Mouse (Mus musculus) intestine, embryonic 16.5 days (tissue): ENCODE data around the gene Lingo2. TPM values are rescaled to one million over a fixed set of nuclear protein-coding genes. Genes with fewer than 3 reads are reported as not detected.

Experiments
- ATAC-seq: fragments of 200-750 bp; cut with Nextera tagmentation; 2 replicates; pipeline ENCODE4 v1.8.0; 2017; ENCODE audit warnings: moderate TSS enrichment, moderate library complexity
- H3K27ac ChIP-seq: fragments of 300-500 bp; sonication (generic); 2 replicates; pipeline ENCODE4 v1.5.1; 2014; ENCODE audit warnings: mild to moderate bottlenecking, low read length
- H3K27me3 ChIP-seq: fragments of 300-500 bp; sonication (generic); replicated peaks from 2 replicates; pipeline ENCODE4 v1.6.1; 2014; ENCODE audit warnings: low read length, control low read depth, mixed read lengths; ENCODE audit not compliant: control insufficient read depth, insufficient read depth
- H3K36me3 ChIP-seq: fragments of 300-500 bp; sonication (generic); 2 replicates; pipeline ENCODE4 v1.6.1; 2014; ENCODE audit warnings: low read length, control low read depth; ENCODE audit not compliant: control insufficient read depth, insufficient read depth
- H3K4me1 ChIP-seq: fragments of 300-500 bp; sonication (generic); 2 replicates; pipeline ENCODE4 v1.6.1; 2014; ENCODE audit warnings: low read length, control low read depth, mixed read lengths; ENCODE audit not compliant: control insufficient read depth, insufficient read depth
- H3K4me2 ChIP-seq: fragments of 300-500 bp; sonication (generic); 2 replicates; pipeline ENCODE4 v1.6.1; 2014; ENCODE audit warnings: low read depth, low read length, control low read depth
- H3K4me3 ChIP-seq: fragments of 300-500 bp; sonication (generic); 2 replicates; pipeline ENCODE4 v1.5.1; 2014; ENCODE audit warnings: mild to moderate bottlenecking, low read length
- H3K9ac ChIP-seq: fragments of 300-500 bp; sonication (generic); 2 replicates; pipeline ENCODE4 v1.6.1; 2014; ENCODE audit warnings: low read depth, low read length
- H3K9me3 ChIP-seq: fragments of 300-500 bp; sonication (generic); 2 replicates; pipeline ENCODE4 v1.6.1; 2016; ENCODE audit warnings: low read length, control low read depth; ENCODE audit not compliant: control insufficient read depth
- WGBS: fragments of 180-500 bp; shearing (Covaris S2); extraction: QIAGEN DNeasy Blood & Tissue Kit; methylation state at CpG from one replicate; pipeline ENCODE4 v1.1.7; 2014; 5-methylcytosine and 5-hydroxymethylcytosine counted together
- polyA plus RNA-seq: library from polyadenylated mRNA; unstranded; fragments of >200 nt; fragmentation: Nextera tagmentation; extraction: Ambion mirVana; gene quantifications from 2 replicates; pipeline ENCODE4 v1.2.1, GENCODE M21; 2015

Gene Lingo2
- 0.65 and 0.80 TPM in 2 replicates for polyA plus RNA-seq

GRCm38 (mm10) chr4:36951150-36951954 lies at the start of gene Lingo2:
Lingo2 (minus strand) TSS chr4:36951747.
- whole genome bisulfite sequencing: under 1% methylated on average over 55 of the region's 61 CpGs
- Histone ChIP-seq H3K4me1 (peaks cover 14% of the 10 kb centered on the region), H3K4me2 (peak within 1 kb of the TSS; percentile 82), H3K9ac (peak within 1 kb of the TSS; percentile 19; the same call in 1 of the 2 replicates), H3K4me3 (peak within 1 kb of the TSS; percentile 56), H3K27ac (no peak within 1 kb of the TSS), H3K9me3 (no peaks in the 10 kb centered on the region), H3K36me3 (no peaks in the 10 kb centered on the region), H3K27me3 (peaks cover 44% of the 10 kb centered on the region)
- peak; percentile 57 for ATAC-seq

DNA sequence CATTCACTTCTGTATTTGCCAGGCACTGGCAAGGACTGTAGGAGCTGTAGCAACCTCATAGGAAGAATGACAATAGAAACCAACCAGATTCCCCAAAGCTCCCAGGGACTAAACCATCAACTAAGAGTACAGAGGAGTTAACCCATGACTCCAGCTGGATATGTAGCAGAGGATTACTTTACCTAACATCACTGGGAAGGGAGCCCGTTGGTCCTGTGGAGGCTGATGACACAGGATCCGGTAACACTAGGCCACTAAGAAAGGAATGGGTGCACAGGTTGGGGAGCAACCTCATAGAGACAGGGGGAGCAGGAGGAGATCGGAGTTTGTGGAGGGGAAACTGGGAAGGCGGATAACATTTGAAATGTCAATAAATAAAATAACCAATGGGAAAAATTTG lies 21.8 kb upstream of the Lingo2 start:
- Histone ChIP-seq H3K4me1 (no peaks in the 10 kb centered on the region), H3K4me2 (no peak overlapping the region), H3K27ac (no peak overlapping the region), H3K36me3 (no peaks in the 10 kb centered on the region), H3K9ac (no peak overlapping the region), H3K9me3 (no peaks in the 10 kb centered on the region), H3K4me3 (no peak overlapping the region), H3K27me3 (no peaks in the 10 kb centered on the region)
- no peak for ATAC-seq
- WGBS: 87% methylated on average over 4 of the region's 4 CpGs

DNA sequence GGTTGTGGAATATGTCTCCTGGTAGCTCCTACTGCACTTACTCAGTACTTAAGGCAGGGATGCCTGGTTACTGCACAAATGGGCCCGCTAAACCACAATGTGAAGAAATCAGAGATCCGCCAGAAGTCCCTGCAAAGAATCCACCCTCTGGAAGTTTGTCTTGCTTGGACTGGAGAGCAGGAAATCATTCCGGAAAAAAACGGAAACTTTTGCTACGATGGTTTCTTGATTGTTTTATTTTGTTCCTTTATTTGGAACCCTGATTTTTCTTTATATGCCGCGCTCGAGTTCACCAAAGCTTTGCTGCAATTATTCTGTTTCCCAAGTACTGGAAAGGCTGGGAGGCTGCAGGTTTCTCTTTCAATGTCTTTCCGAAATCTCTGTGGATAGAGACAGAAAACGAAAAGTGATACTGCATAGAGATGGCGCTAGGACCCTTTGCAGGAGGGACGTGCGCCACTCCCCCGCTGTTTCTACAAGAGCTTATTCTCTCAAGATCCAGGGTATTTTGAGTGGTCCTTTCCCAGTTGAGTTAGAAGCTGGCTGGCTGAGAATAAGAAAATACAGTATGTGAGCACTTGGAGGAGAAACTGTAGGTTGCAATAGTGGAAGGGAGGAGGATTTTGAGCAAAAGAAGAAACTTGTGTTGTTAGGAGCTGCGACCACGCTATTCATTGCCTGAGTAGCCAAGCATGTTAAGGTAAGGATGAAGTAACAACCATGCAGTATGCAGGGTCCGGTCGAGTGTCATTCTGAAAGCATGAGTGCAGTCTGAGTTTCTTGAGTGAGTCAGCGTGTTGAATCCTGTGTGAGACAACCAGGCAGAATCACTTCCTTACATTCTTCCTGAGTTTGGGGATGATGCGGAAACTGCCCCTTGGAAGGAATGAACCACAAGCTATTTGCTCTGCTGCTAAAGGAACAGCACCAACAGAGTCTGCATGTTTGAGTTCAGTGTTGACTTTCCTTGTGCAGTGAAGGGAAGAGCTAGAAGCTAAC lies 1.2 kb upstream of the Lingo2 start:
- no peaks in the 10 kb centered on the region for H3K9me3 ChIP-seq
- peak overlapping the region; percentile 56 for H3K4me3 ChIP-seq
- H3K4me1 ChIP-seq: peaks cover 14% of the 10 kb centered on the region
- H3K4me2 ChIP-seq: peak overlapping the region; percentile 82
- peaks cover 44% of the 10 kb centered on the region for H3K27me3 ChIP-seq
- no peaks in the 10 kb centered on the region for H3K36me3 ChIP-seq
- WGBS: 11% methylated on average over 20 of the region's 20 CpGs
- H3K9ac ChIP-seq: no peak overlapping the region
- no peak overlapping the region for H3K27ac ChIP-seq
- no peak for ATAC-seq

GRCm38 (mm10) chr4:36951955-36952215 lies 338 bp upstream of the Lingo2 start:
- WGBS: 1% methylated on average over 7 of the region's 7 CpGs
- peak overlapping the region; percentile 56 for H3K4me3 ChIP-seq
- H3K27me3 ChIP-seq: peaks cover 44% of the 10 kb centered on the region
- peaks cover 14% of the 10 kb centered on the region for H3K4me1 ChIP-seq
- peak overlapping the region; percentile 82 for H3K4me2 ChIP-seq
- no peak overlapping the region for H3K27ac ChIP-seq
- no peaks in the 10 kb centered on the region for H3K36me3 ChIP-seq
- H3K9me3 ChIP-seq: no peaks in the 10 kb centered on the region
- ATAC-seq: no peak
- H3K9ac ChIP-seq: no peak overlapping the region

GRCm38 (mm10) chr4:36950790-36951149 lies 777 bp downstream of the Lingo2 start:
- Histone ChIP-seq H3K4me1 (peaks cover 14% of the 10 kb centered on the region), H3K9ac (no peak overlapping the region), H3K9me3 (no peaks in the 10 kb centered on the region), H3K4me3 (peak overlapping the region; percentile 56), H3K36me3 (no peaks in the 10 kb centered on the region), H3K4me2 (peak overlapping the region; percentile 82), H3K27me3 (peaks cover 44% of the 10 kb centered on the region), H3K27ac (no peak overlapping the region)
- 2% methylated on average over 11 of the region's 11 CpGs for WGBS
- ATAC-seq: peak; percentile 51; the same call in 1 of the 2 replicates

DNA sequence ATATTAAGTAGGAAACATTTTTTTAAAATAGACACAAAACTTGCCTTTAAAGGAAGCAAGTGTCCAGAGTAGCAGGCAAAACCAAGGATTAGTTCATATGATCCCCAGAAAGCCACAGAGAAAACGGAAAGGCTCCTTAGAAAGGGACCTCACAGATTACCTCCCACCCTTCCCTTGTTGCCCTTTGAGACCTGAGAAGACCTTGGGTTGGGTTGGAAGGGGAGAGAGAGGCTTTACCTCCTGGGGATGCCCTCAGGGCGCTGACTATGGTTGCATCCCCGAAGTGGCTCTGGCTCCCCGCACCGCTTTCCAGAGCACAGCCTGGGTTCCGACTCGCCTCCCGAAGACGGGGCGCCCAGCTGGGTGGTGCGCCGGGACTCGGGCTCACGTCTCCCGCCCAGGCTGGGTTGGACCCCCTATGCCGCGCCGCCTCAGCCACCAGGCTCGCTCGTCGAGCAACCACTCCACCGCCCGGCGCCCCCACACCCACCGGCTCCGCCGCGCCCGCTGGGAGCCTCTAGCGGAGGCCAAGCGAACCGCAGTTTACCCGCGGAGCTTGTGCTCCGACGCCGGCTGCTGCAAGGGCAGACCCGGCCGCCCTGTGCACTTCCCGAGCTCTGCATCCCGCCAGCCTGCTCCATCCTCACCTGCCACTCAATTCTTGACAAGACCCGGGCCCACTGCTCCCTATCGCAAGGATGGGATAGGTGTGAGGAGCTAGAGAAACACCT lies 1.4 kb downstream of the Lingo2 start:
- Histone ChIP-seq H3K27ac (no peak overlapping the region), H3K4me2 (peak overlapping the region; percentile 82), H3K4me1 (peaks cover 14% of the 10 kb centered on the region), H3K9me3 (no peaks in the 10 kb centered on the region), H3K27me3 (peaks cover 44% of the 10 kb centered on the region), H3K36me3 (no peaks in the 10 kb centered on the region), H3K4me3 (peak overlapping the region; percentile 56), H3K9ac (no peak overlapping the region)
- WGBS: under 1% methylated on average over 43 of the region's 43 CpGs
- ATAC-seq: peak; percentile 94

- H3K27me3 ChIP-seq: no peaks in the 10 kb centered on the region
- H3K9me3 ChIP-seq: no peaks in the 10 kb centered on the region
- H3K4me2 ChIP-seq: no peak overlapping the region
- no peak overlapping the region for H3K27ac ChIP-seq
- no peaks in the 10 kb centered on the region for H3K36me3 ChIP-seq
- 65% methylated on average over 1 of the region's 1 CpGs for WGBS
- H3K9ac ChIP-seq: no peak overlapping the region
- peak; percentile 77 for ATAC-seq
- H3K4me3 ChIP-seq: no peak overlapping the region
- H3K4me1 ChIP-seq: no peaks in the 10 kb centered on the region
These were observed 60.7 kb downstream of the Lingo2 start for GRCm38 (mm10) chr4:36890810-36891209.

GRCm38 (mm10) chr4:36890365-36890764 lies 61.2 kb downstream of the Lingo2 start:
- Histone ChIP-seq H3K36me3 (no peaks in the 10 kb centered on the region), H3K4me3 (no peak overlapping the region), H3K9ac (no peak overlapping the region), H3K4me2 (no peak overlapping the region), H3K27ac (no peak overlapping the region), H3K4me1 (no peaks in the 10 kb centered on the region), H3K9me3 (no peaks in the 10 kb centered on the region), H3K27me3 (no peaks in the 10 kb centered on the region)
- 73% methylated on average over 3 of the region's 3 CpGs for WGBS
- ATAC-seq: peak; percentile 60; the same call in 1 of the 2 replicates

- no peaks in the 10 kb centered on the region for H3K36me3 ChIP-seq
These were observed 76.8 kb downstream of the Lingo2 start for GRCm38 (mm10) chr4:36874781-36875180.

More at GRCm38 (mm10) chr4:36874781-36875180, 76.8 kb downstream of the Lingo2 start:
- Histone ChIP-seq H3K9ac (no peak overlapping the region), H3K4me1 (no peaks in the 10 kb centered on the region), H3K27ac (no peak overlapping the region), H3K4me3 (no peak overlapping the region), H3K27me3 (no peaks in the 10 kb centered on the region), H3K9me3 (no peaks in the 10 kb centered on the region), H3K4me2 (no peak overlapping the region)
- no peak for ATAC-seq
